7 mouse cellular contexts compared by ENCODE assay signal in genomic region chr17:33523431-33523917, GRCm38 (mm10). TPM values are rescaled to one million over a fixed set of nuclear protein-coding genes. Genes with fewer than 3 reads are reported as not detected.
A peak's percentile ranks its signal among the peaks of the same experiment; 100 is the strongest.
DNase-seq lines count a peak whose midpoint lies in the region; ATAC-seq and TF ChIP-seq lines count a peak whose summit lies in the region.

No protein-coding gene starts in this region.

- H3K9ac ChIP-seq in neural tube, embryonic 11.5 days (ENCODE audit: low read length), result peak overlapping the region; percentile 73
- H3K9ac ChIP-seq in heart, embryonic 16.5 days (ENCODE audit: low read length), result peak overlapping the region; percentile 80
- H3K9ac ChIP-seq in liver, embryonic 14.5 days (replicated peaks), result no peak overlapping the region; the same call in 1 of the 2 replicates
- peak overlapping the region; percentile 54 for H3K9ac ChIP-seq in stomach, postnatal 0 days (ENCODE audit: low read length)

- no peak for TF ChIP-seq EP300 in liver, embryonic 14.5 days (IDR thresholded peaks at IDR 0.05; ENCODE audit: low read depth)
- no peak for TF ChIP-seq EP300 in stomach, postnatal 0 days (optimal IDR thresholded peaks at IDR 0.05)

- peak overlapping the region; percentile 45 for H3K4me2 ChIP-seq in neural tube, embryonic 11.5 days (ENCODE audit: low read depth)
- peak overlapping the region; percentile 85 for H3K4me2 ChIP-seq in heart, embryonic 16.5 days (ENCODE audit: low read depth, low read length)
- H3K4me2 ChIP-seq in liver, embryonic 14.5 days (ENCODE audit: low read depth), result peak overlapping the region; percentile 72
- peak overlapping the region; percentile 71 for H3K4me2 ChIP-seq in stomach, postnatal 0 days (replicated peaks; ENCODE audit: low read depth)

- no peaks in the 10 kb centered on the region for H3K9me3 ChIP-seq in neural tube, embryonic 11.5 days (ENCODE audit: control insufficient read depth, low read length)
- H3K9me3 ChIP-seq in heart, embryonic 16.5 days (replicated peaks; ENCODE audit: control insufficient read depth, low read length), result no peaks in the 10 kb centered on the region
- no peaks in the 10 kb centered on the region for H3K9me3 ChIP-seq in liver, embryonic 14.5 days (ENCODE audit: control insufficient read depth, low read length)
- H3K9me3 ChIP-seq in stomach, postnatal 0 days (ENCODE audit: control insufficient read depth, low read length), result no peaks in the 10 kb centered on the region

- H3K4me1 ChIP-seq in neural tube, embryonic 11.5 days (ENCODE audit: control insufficient read depth, insufficient read depth, low read length), result peaks cover 2% of the 10 kb centered on the region; the same call in 1 of the 2 replicates
- H3K4me1 ChIP-seq in bone marrow macrophage, adult 2 months (ENCODE audit: control insufficient read depth, insufficient read depth, low read length), result peaks cover 3% of the 10 kb centered on the region; the same call in 1 of the 2 replicates
- peaks cover 5% of the 10 kb centered on the region for H3K4me1 ChIP-seq in heart, embryonic 16.5 days (ENCODE audit: control insufficient read depth, insufficient read depth, low read length)
- peaks cover 0 to 5% of the 10 kb centered on the region in 2 experiments; a peak in 2 of 4 replicates for H3K4me1 ChIP-seq in liver, embryonic 14.5 days (replicated peaks; ENCODE audit: control insufficient read depth in 2 of 2, insufficient read depth in 2 of 2, low read length in 1 of 2)
- H3K4me1 ChIP-seq in stomach, postnatal 0 days (replicated peaks; ENCODE audit: control insufficient read depth, insufficient read depth), result 0 out of 2 replicates have a peak, but pooled peaks cover 2% of the 10 kb centered on the region

- TF ChIP-seq POLR2A in bone marrow macrophage, adult 2 months (IDR thresholded peaks at IDR 0.05; ENCODE audit: borderline replicate concordance, low read depth, low read length), result no peak

- peak; percentile 45 for ATAC-seq in neural tube, embryonic 11.5 days (ENCODE audit: insufficient read depth, low FRiP score, low TSS enrichment)
- peak; percentile 52; the same call in 1 of the 2 replicates for ATAC-seq in heart, embryonic 16.5 days (replicated peaks; ENCODE audit: extremely low read depth, insufficient read depth, low FRiP score)
- peak; percentile 26; the same call in 1 of the 2 replicates for ATAC-seq in liver, embryonic 14.5 days (ENCODE audit: insufficient read depth)
- peak; percentile 33; the same call in 1 of the 2 replicates for ATAC-seq in stomach, postnatal 0 days (ENCODE audit: low FRiP score, low TSS enrichment)

- 5% methylated on average over 11 of the region's 13 CpGs for WGBS in neural tube, embryonic 11.5 days
- 13% methylated on average over 12 of the region's 13 CpGs for WGBS in heart, embryonic 16.5 days
- 10% methylated on average over 12 of the region's 13 CpGs for WGBS in liver, embryonic 14.5 days (ENCODE audit: insufficient replicate concordance)
- 3% methylated on average over 11 of the region's 13 CpGs for WGBS in stomach, postnatal 0 days

- no peak for DNase-seq in neural tube, embryonic 11.5 days (ENCODE audit: low spot score)
- DNase-seq in neural tube, embryonic 10.5 days (ENCODE audit: extremely low spot score, low spot score), result no peak
- DNase-seq in liver, embryonic 14.5 days (ENCODE audit: low read depth in 3 of 3, low spot score in 3 of 3), result no peak
- no peak for DNase-seq in stomach, postnatal 0 days (ENCODE audit: low spot score)
- no peak for DNase-seq in cerebellum, postnatal 36 days

- peak overlapping the region; percentile 47; the same call in 1 of the 2 replicates for H3K27ac ChIP-seq in neural tube, embryonic 11.5 days (ENCODE audit: low read depth, low read length)
- no peak overlapping the region for H3K27ac ChIP-seq in bone marrow macrophage, adult 2 months (ENCODE audit: insufficient read depth, low read depth, low read length)
- peak overlapping the region; percentile 74 for H3K27ac ChIP-seq in heart, embryonic 16.5 days (ENCODE audit: low read length)
- no peak overlapping the region for H3K27ac ChIP-seq in liver, embryonic 14.5 days
- peak overlapping the region; percentile 79; the same call in 1 of the 2 replicates for H3K27ac ChIP-seq in stomach, postnatal 0 days (replicated peaks)

- no peak for TF ChIP-seq CTCF in bone marrow macrophage, adult 2 months (IDR thresholded peaks at IDR 0.05; ENCODE audit: low read depth, low read length)
- TF ChIP-seq CTCF in liver, embryonic 14.5 days (IDR thresholded peaks at IDR 0.05; ENCODE audit: low read depth), result no peak
- TF ChIP-seq CTCF in stomach, postnatal 0 days (IDR thresholded peaks at IDR 0.05; ENCODE audit: low read depth), result no peak

- H3K27me3 ChIP-seq in neural tube, embryonic 11.5 days (ENCODE audit: control insufficient read depth, insufficient read depth, low read length), result no peaks in the 10 kb centered on the region
- H3K27me3 ChIP-seq in heart, embryonic 16.5 days (ENCODE audit: control insufficient read depth, insufficient read depth, low read length), result no peaks in the 10 kb centered on the region
- H3K27me3 ChIP-seq in liver, embryonic 14.5 days (ENCODE audit: control insufficient read depth, insufficient read depth, low read length), result no peaks in the 10 kb centered on the region
- no peaks in the 10 kb centered on the region for H3K27me3 ChIP-seq in stomach, postnatal 0 days (ENCODE audit: control insufficient read depth, insufficient read depth, low read length)

- peak overlapping the region; percentile 45 for H3K4me3 ChIP-seq in neural tube, embryonic 11.5 days (ENCODE audit: low read depth, low read length)
- H3K4me3 ChIP-seq in bone marrow macrophage, adult 2 months (ENCODE audit: insufficient read depth, low read length), result peak overlapping the region; percentile 86; the same call in 1 of the 2 replicates
- H3K4me3 ChIP-seq in heart, embryonic 16.5 days (ENCODE audit: low read length), result peak overlapping the region; percentile 71
- H3K4me3 ChIP-seq in liver, embryonic 14.5 days (ENCODE audit: insufficient read depth in 1 of 2, low read depth in 2 of 2, low read length in 2 of 2), result peak overlapping the region; percentile 27 to 57; a peak in 3 of 4 replicates
- peak overlapping the region; percentile 55 for H3K4me3 ChIP-seq in stomach, postnatal 0 days (ENCODE audit: low read depth, low read length)

- no peaks in the 10 kb centered on the region for H3K36me3 ChIP-seq in neural tube, embryonic 11.5 days (ENCODE audit: control insufficient read depth, insufficient read depth, low read length)
- no peaks in the 10 kb centered on the region for H3K36me3 ChIP-seq in heart, embryonic 16.5 days (ENCODE audit: control insufficient read depth, insufficient read depth)
- no peaks in the 10 kb centered on the region for H3K36me3 ChIP-seq in liver, embryonic 14.5 days (replicated peaks; ENCODE audit: control insufficient read depth, insufficient read depth, low read depth)
- H3K36me3 ChIP-seq in stomach, postnatal 0 days (ENCODE audit: control insufficient read depth, insufficient read depth, low read length), result no peaks in the 10 kb centered on the region

RNA-seq across cellular contexts. Expression of gene Adamts10, which starts 0.5 kb away (rescaled TPM):
- polyA plus RNA-seq in neural tube, embryonic 11.5 days (2014; fragmentation: Nextera tagmentation; extraction: Ambion mirVana), result 37.0 and 40.8 TPM in 2 replicates
- polyA plus RNA-seq in bone marrow macrophage, adult 2 months (2012; ENCODE audit: insufficient read depth, insufficient read length, missing spikeins), result 46.6 and 53.4 TPM in 2 replicates
- polyA plus RNA-seq in heart, embryonic 16.5 days (2015; fragmentation: Nextera tagmentation; extraction: Ambion mirVana), result 31.5 and 43.8 TPM in 2 replicates
- 7.3 and 8.6 TPM in 2 replicates for polyA plus RNA-seq in liver, embryonic 14.5 days (2012; rRNA removed)
- polyA plus RNA-seq in liver, embryonic 14.5 days (2014; fragmentation: Nextera tagmentation; extraction: Ambion mirVana), result 3.6 and 4.3 TPM in 2 replicates
- polyA plus RNA-seq in stomach, postnatal 0 days (2015; fragmentation: Nextera tagmentation; extraction: Ambion mirVana), result 12.5 and 15.1 TPM in 2 replicates

RNA-seq across cellular contexts. Expression of gene Myo1f, which starts 32.0 kb away (rescaled TPM):
- 2.2 and 3.1 TPM in 2 replicates for polyA plus RNA-seq in neural tube, embryonic 11.5 days (2014; fragmentation: Nextera tagmentation; extraction: Ambion mirVana)
- 393 and 491 TPM in 2 replicates for polyA plus RNA-seq in bone marrow macrophage, adult 2 months (2012; ENCODE audit: insufficient read depth, insufficient read length, missing spikeins)
- 2.8 and 3.8 TPM in 2 replicates for polyA plus RNA-seq in heart, embryonic 16.5 days (2015; fragmentation: Nextera tagmentation; extraction: Ambion mirVana)
- polyA plus RNA-seq in liver, embryonic 14.5 days (2012; rRNA removed), result 3.2 and 4.5 TPM in 2 replicates
- 4.7 and 5.9 TPM in 2 replicates for polyA plus RNA-seq in liver, embryonic 14.5 days (2014; fragmentation: Nextera tagmentation; extraction: Ambion mirVana)
- polyA plus RNA-seq in stomach, postnatal 0 days (2015; fragmentation: Nextera tagmentation; extraction: Ambion mirVana), result 0.98 and 1.5 TPM in 2 replicates

Comparison
In these comparisons a context has a peak if more than half of its experiments do, and no peak if none do; other contexts are left out.
1. H3K27ac ChIP-seq: peak in neural tube, embryonic 11.5 days (single experiment), heart, embryonic 16.5 days (single experiment) and stomach, postnatal 0 days (single experiment); none in bone marrow macrophage, adult 2 months (single experiment) and liver, embryonic 14.5 days (single experiment).
2. RNA of gene Myo1f, which starts 32.0 kb away (polyA plus RNA-seq): 393 to 491 TPM in bone marrow macrophage, adult 2 months; 3.2 to 5.9 TPM in liver, embryonic 14.5 days, 2.8 to 3.8 TPM in heart, embryonic 16.5 days, 2.2 to 3.1 TPM in neural tube, embryonic 11.5 days and 0.98 to 1.5 TPM in stomach, postnatal 0 days; every median in the first group is over 10 times any median in the second.
3. Peak in every context shown above with its lines, with median percentiles within 50 percentile points of each other: ATAC-seq, H3K4me2 ChIP-seq and H3K4me3 ChIP-seq.